In the genomic region with DNA sequence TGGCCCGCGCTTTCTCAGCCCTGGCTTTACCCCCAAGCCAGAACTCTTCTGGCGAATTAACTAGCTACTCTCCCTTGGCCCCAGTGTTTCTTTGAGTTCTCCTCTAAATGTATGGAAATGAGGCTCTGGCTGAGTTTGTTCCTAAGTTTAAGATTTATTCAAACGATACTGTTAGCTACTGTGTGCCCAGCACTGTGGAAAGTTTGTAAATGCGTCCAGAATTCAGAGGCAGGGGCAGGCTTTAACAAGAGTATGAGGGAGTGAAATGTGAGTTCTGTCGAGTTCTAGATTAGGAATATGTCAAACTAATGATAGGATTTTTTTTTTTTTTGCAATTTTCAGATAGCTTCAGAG, we compare ENCODE assay signal across 1 mouse cellular context.
TF ChIP-seq lines count a peak whose summit lies in the region.

No protein-coding gene starts in this region.

TF ChIP-seq in MEL, 35 proteins besides CTCF, POLR2A, EP300 and RAD21 (continued from another document):
- TF ChIP-seq POLR2AphosphoS2 (IDR thresholded peaks at IDR 0.05; ENCODE audit: low read length) = peak; percentile 19
- no peak for TF ChIP-seq ELF1 (IDR thresholded peaks at IDR 0.05; ENCODE audit: low read depth, low read length)
- TF ChIP-seq USF2 (IDR thresholded peaks at IDR 0.05; ENCODE audit: borderline replicate concordance in 1 of 2, insufficient read depth in 1 of 2, low read depth in 1 of 2, low read length in 2 of 2) = no peak
- no peak for TF ChIP-seq ZMIZ1 (IDR thresholded peaks at IDR 0.05; ENCODE audit: low read depth, low read length)
- TF ChIP-seq GABPA (IDR thresholded peaks at IDR 0.05; ENCODE audit: low read depth, low read length) = no peak
- no peak for TF ChIP-seq KAT2A (conservative IDR thresholded peaks at IDR 0.05; ENCODE audit: low read depth, low read length)
